Comparison of ENCODE assay signal across 23 mouse cellular contexts in genomic region chr6:43205355-43205754, GRCm38 (mm10). TPM values are rescaled to one million over a fixed set of nuclear protein-coding genes. Genes with fewer than 3 reads are reported as not detected.
"Had no signal": no experiment of that assay in that cellular context is flagged by ENCODE, and none has a peak within 500 bp of the region (broad histone marks: within the 10 kb centered on the region; RNA-seq: fewer than 3 reads in every experiment).

No protein-coding gene starts in this region.

- H3K4me1 ChIP-seq: liver, embryonic 15.5 days; lung, embryonic 15.5 days; midbrain, embryonic 10.5 days; midbrain, embryonic 12.5 days; neural tube, embryonic 13.5 days; neural tube, embryonic 15.5 days had no signal

- H3K27ac ChIP-seq: liver, embryonic 15.5 days; lung, embryonic 15.5 days; midbrain, embryonic 10.5 days; midbrain, embryonic 12.5 days; neural tube, embryonic 13.5 days; neural tube, embryonic 15.5 days had no signal

- H3K4me2 ChIP-seq: liver, embryonic 15.5 days; lung, embryonic 15.5 days; midbrain, embryonic 12.5 days; neural tube, embryonic 13.5 days; neural tube, embryonic 15.5 days had no signal

- H3K36me3 ChIP-seq: liver, embryonic 15.5 days; lung, embryonic 15.5 days; midbrain, embryonic 10.5 days; midbrain, embryonic 12.5 days; neural tube, embryonic 13.5 days; neural tube, embryonic 15.5 days had no signal

- H3K9ac ChIP-seq: liver, embryonic 15.5 days; liver, postnatal 0 days; lung, embryonic 15.5 days; midbrain, embryonic 12.5 days; neural tube, embryonic 13.5 days; neural tube, embryonic 15.5 days had no signal

- ATAC-seq: liver, postnatal 0 days; lung, postnatal 0 days; midbrain, embryonic 16.5 days had no signal

- H3K4me3 ChIP-seq: liver, embryonic 15.5 days; lung, embryonic 15.5 days; midbrain, embryonic 10.5 days; midbrain, embryonic 12.5 days; myocyte; neural tube, embryonic 13.5 days; neural tube, embryonic 15.5 days had no signal

- H3K27me3 ChIP-seq: liver, embryonic 15.5 days; lung, embryonic 15.5 days; midbrain, embryonic 12.5 days; neural tube, embryonic 13.5 days; neural tube, embryonic 15.5 days had no signal

- DNase-seq: liver, postnatal 0 days; lung, adult 2 months; lung, postnatal 4 days; retina, postnatal 1 day; right cerebral cortex, adult 18-20 months; right cerebral cortex, postnatal 14 days; thymus, adult 18-20 months; thymus, postnatal 14 days; thymus, postnatal 36 days had no signal

- H3K9me3 ChIP-seq: liver, embryonic 15.5 days; lung, embryonic 15.5 days; midbrain, embryonic 10.5 days; midbrain, embryonic 12.5 days; neural tube, embryonic 13.5 days; neural tube, embryonic 15.5 days had no signal

RNA-seq across cellular contexts. Expression of gene Olfr434, which starts 7.5 kb away (rescaled TPM):
- polyA plus RNA-seq: liver, embryonic 15.5 days; liver, postnatal 0 days; lung, adult 2 months; lung, embryonic 15.5 days; lung, postnatal 0 days; midbrain, embryonic 10.5 days; midbrain, embryonic 12.5 days; midbrain, embryonic 16.5 days; myocyte; neural tube, embryonic 11.5 days; neural tube, embryonic 13.5 days; neural tube, embryonic 15.5 days; spleen, adult 2 months; stomach, embryonic 14.5 days; stomach, embryonic 16.5 days; thymus, postnatal 0 days had no signal

RNA-seq across cellular contexts. Expression of gene Olfr435, which starts 8.4 kb away (rescaled TPM):
- polyA plus RNA-seq: liver, embryonic 15.5 days; liver, postnatal 0 days; lung, adult 2 months; lung, embryonic 15.5 days; lung, postnatal 0 days; midbrain, embryonic 10.5 days; midbrain, embryonic 12.5 days; midbrain, embryonic 16.5 days; myocyte; neural tube, embryonic 11.5 days; neural tube, embryonic 13.5 days; neural tube, embryonic 15.5 days; spleen, adult 2 months; stomach, embryonic 14.5 days; stomach, embryonic 16.5 days; thymus, postnatal 0 days had no signal

RNA-seq across cellular contexts. Expression of gene Olfr47, which starts 26.0 kb away (rescaled TPM):
- polyA plus RNA-seq: liver, embryonic 15.5 days; liver, postnatal 0 days; lung, adult 2 months; lung, embryonic 15.5 days; lung, postnatal 0 days; midbrain, embryonic 10.5 days; midbrain, embryonic 12.5 days; midbrain, embryonic 16.5 days; myocyte; neural tube, embryonic 11.5 days; neural tube, embryonic 13.5 days; neural tube, embryonic 15.5 days; spleen, adult 2 months; stomach, embryonic 14.5 days; stomach, embryonic 16.5 days; thymus, postnatal 0 days had no signal

RNA-seq across cellular contexts. Expression of gene Olfr13, which starts 33.4 kb away (rescaled TPM):
- polyA plus RNA-seq: liver, embryonic 15.5 days; liver, postnatal 0 days; lung, adult 2 months; lung, embryonic 15.5 days; lung, postnatal 0 days; midbrain, embryonic 10.5 days; midbrain, embryonic 12.5 days; midbrain, embryonic 16.5 days; myocyte; neural tube, embryonic 11.5 days; neural tube, embryonic 13.5 days; neural tube, embryonic 15.5 days; spleen, adult 2 months; stomach, embryonic 14.5 days; stomach, embryonic 16.5 days; thymus, postnatal 0 days had no signal

RNA-seq across cellular contexts. Expression of gene Olfr437, which starts 42.3 kb away (rescaled TPM):
- polyA plus RNA-seq: liver, embryonic 15.5 days; liver, postnatal 0 days; lung, adult 2 months; lung, embryonic 15.5 days; lung, postnatal 0 days; midbrain, embryonic 10.5 days; midbrain, embryonic 12.5 days; midbrain, embryonic 16.5 days; myocyte; neural tube, embryonic 11.5 days; neural tube, embryonic 13.5 days; neural tube, embryonic 15.5 days; spleen, adult 2 months; stomach, embryonic 14.5 days; stomach, embryonic 16.5 days; thymus, postnatal 0 days had no signal
